Mouse (Mus musculus) brain, adult 2 months (tissue): ENCODE measurements around the gene Cog7.

Experiments used
- DNase-seq: peaks from one replicate; pipeline ENCODE4 v3.0.0; 2011; ENCODE audit warnings: low read depth, low spot score

Cog7 gene

GRCm38 (mm10) chr7:121981307-121981871, at the start of gene Cog7:
Cog7 (minus strand) TSS chr7:121981711.
- DNase-seq, result peak; percentile 97

GRCm38 (mm10) chr7:122022131-122022530, 40.6 kb upstream of the Cog7 start:
- DNase-seq, result no peak

- DNase-seq, result peak; percentile 92
Observed at GRCm38 (mm10) chr7:122020667-122021354, 39.3 kb upstream of the Cog7 start, which contains the start of gene Gga2. Gga2 (minus strand) TSS chr7:122021222.

- DNase-seq, result peak; percentile 17
Observed at GRCm38 (mm10) chr7:122020273-122020666, 38.8 kb upstream of the Cog7 start.

DNA sequence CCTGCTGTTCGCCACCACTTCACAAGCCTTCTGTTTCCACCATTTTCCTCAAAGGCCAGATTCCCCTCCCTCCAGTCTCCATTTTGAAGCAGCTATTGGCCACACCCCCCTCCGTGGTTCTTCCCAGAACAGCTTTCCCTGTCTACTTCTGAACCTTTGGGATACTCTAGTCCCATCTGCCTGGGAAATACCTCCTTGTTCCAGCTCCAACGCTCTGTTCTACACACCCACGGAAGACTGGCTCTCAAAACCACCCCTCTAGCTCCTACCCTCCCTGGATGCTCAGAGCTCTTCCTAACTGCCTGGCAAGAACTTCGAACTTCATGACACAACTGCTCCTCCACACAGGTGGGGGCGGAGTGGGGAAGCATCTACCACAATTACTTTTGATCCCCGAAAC, 37.5 kb upstream of the Cog7 start:
- peak; percentile 87 for DNase-seq

- no peak for DNase-seq
Observed at GRCm38 (mm10) chr7:122018247-122018646, 36.7 kb upstream of the Cog7 start.

- DNase-seq, result no peak
Observed at GRCm38 (mm10) chr7:122015734-122016133, 34.2 kb upstream of the Cog7 start.

GRCm38 (mm10) chr7:122015105-122015504, 33.6 kb upstream of the Cog7 start:
- peak; percentile 21 for DNase-seq

DNA sequence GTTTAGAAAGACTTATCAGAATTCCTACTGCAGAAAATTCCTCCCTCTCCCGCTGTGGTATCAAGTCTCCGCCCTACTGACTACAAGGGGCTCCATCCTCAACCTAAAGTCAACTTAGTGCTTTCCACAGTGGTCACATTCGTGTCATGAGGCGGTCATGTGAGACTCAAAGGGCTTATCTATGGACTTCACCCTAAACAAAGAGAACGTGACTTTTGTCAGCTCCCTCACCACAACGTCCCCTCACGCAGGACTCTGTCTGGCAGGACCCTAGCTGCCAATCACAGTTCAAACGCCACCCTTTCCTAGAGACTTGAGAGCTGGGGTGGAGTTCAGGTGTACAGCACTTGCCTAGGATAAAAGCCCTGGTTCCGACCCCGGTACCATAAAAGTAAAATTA, 31.4 kb upstream of the Cog7 start:
- no peak for DNase-seq

- DNase-seq, result peak; percentile 52
Observed at GRCm38 (mm10) chr7:122012370-122012769, 30.9 kb upstream of the Cog7 start.

DNA sequence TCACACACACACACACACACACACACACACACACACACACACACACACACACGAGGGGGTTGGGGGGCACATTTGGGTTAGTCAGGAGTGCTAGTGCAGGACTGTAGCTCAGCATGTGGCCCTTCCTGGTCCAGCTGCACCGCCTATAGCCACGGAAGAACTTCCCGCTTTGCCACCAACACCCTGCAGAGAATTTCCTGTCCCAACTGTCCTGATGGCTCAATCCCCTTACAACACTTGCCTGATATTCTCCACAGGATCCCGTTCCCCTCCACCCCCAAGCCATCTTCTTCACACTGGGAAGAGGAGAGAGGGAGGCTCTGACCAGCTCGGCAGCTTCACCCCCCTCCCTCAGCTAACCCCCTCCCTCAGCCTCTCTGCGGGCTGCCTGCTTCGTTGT, 18.9 kb upstream of the Cog7 start:
- no peak for DNase-seq

DNA sequence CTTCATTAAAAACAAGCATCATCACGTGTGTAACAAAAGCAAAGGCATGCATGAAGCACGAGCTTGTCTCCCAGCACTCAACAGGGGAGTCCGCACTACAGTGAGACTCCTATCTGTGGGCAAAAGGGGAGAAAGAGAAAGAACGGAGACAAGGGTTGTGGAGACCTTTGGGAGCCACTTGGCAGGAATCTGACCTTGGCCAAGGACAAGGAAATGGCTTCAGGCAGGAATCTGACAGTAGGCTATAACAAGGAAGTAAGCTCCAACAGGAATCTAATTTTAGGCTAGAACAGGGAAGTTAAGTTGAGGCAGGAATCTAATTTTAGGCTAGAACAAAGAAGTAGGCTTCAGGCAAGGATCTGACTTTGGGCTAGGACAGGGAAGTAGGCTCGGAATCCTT, 14.4 kb upstream of the Cog7 start:
- no peak for DNase-seq

- DNase-seq, result peak; percentile 75
Observed at GRCm38 (mm10) chr7:121975031-121975430, 6.5 kb downstream of the Cog7 start.

DNA sequence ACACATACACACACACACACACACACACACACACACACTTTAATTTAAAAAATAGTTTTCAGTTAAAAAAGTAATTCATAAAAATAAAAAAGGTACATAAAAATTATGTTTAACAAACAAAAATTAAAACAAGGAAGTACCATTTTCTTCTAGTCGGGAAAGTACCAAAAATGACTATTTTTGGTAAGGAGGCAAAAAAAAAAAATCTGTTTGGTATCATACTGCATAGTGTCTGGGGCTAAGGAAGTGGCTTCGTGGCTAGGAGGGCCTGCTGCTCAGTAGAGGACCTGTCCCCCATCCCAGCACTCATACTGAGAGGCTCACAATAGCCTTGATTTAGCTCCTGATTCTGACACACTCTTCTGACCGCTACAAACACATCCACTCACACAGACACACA, 9.8 kb downstream of the Cog7 start:
- DNase-seq, result no peak

- DNase-seq, result no peak
Observed at GRCm38 (mm10) chr7:121970250-121970649, 11.3 kb downstream of the Cog7 start.

GRCm38 (mm10) chr7:121968816-121969215, 12.7 kb downstream of the Cog7 start:
- no peak for DNase-seq

- DNase-seq, result no peak
Observed at GRCm38 (mm10) chr7:121968242-121968641, 13.3 kb downstream of the Cog7 start.

DNA sequence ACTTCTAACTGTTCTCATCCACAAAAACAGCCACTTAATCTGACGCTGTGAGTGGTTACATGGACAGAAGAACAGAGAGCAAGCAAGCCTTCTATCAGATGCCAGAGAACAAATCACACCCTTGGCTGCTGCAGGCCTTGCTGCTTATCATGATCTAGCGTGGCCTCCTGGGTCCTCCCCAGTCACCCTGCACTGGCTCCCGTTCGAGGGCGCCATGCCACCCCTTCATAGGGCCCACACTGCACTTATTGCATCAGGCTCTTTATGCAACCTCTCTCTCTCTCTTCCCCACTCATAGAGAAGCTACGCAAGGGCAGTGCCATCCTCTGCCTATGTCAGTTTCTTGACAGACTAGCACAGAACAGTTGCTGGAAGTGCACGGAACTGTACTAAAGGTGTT, 15.3 kb downstream of the Cog7 start:
- no peak for DNase-seq

GRCm38 (mm10) chr7:121963883-121964398, 17.6 kb downstream of the Cog7 start:
- peak; percentile 90 for DNase-seq

DNA sequence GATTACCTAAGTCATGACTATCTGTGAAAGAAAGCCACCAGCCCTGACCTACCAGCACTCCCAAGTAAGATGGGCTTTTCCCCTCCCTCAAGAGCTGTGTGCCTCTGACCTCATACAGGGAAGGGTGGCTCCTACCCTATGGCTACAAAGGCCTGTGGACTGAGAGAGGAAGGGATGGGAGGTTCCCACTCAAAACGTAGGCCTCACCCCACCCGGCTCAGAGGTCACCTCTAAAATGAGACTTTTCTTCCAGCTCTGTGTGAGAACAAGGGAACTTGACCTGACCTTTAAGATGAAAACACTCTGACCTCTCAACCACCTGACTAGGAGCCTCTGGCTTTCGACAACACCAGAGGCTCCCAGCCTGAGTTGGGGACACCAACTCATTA, 18.9 kb downstream of the Cog7 start:
- DNase-seq, result no peak

- no peak for DNase-seq
Observed at GRCm38 (mm10) chr7:121961913-121962570, 19.5 kb downstream of the Cog7 start.

DNA sequence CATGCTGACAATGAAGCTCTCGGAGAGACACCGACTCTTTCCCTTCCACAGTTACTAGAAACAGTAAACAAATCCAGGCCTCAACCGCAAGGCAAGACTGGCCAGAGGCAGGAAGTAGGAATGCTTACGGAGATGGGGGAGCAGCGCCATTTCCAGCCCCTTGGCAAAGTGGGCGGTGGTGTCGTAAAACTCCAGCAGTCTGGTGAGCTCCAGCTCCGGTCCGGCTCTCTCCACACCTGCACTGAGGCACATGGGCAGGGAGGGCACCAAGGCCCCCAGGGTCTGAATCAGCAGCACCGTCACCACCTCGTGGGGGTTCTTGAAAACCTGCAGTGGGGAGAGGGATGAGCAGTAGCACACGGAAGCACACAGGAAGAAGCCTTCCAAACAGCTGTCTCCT, 25.7 kb downstream of the Cog7 start:
- DNase-seq, result no peak
